Mouse (Mus musculus): Measurements from ENCODE around the gene Gbp8. TPM values are rescaled to one million over a fixed set of nuclear protein-coding genes. Genes with fewer than 3 reads are reported as not detected.
"Not testable (repeated sequence)": the region's sequence is repeated elsewhere in the genome, so short reads cannot be mapped to it uniquely, and the experiment has no call there.

Gbp8 gene
- total RNA-seq (2021): not detected
- long read RNA-seq, experiment 1: 0 reads
- long read RNA-seq, experiment 2, partial matches to known transcripts: 0 of 1 reads
- long read RNA-seq, experiment 2, other reads (novel, unspliced or antisense): 1 of 1 reads

GRCm38 (mm10) chr5:105139409-105140088 is at the start of gene Gbp8, which contains the start of the genes Gbp9 and Gbp4:
TSS of gene Gbp8 (minus strand) at chr5:105139540.
TSS of gene Gbp9 (minus strand) at chr5:105139539.
TSS of gene Gbp4 (minus strand) at chr5:105139586.
- DNase-seq; intact Hi-C loops (cut with DNase I; ENCODE audit: low total_unique reads): not testable (repeated sequence)

GRCm38 (mm10) chr5:105181446-105181845 is 42.1 kb upstream of the Gbp8 start:
- no peak for DNase-seq
- intact Hi-C loops (cut with DNase I; ENCODE audit: low total_unique reads): no loop called here

- intact Hi-C loops (cut with DNase I; ENCODE audit: low total_unique reads): no loop called here
- DNase-seq: no peak
Measured at GRCm38 (mm10) chr5:105156582-105156981, 17.2 kb upstream of the Gbp8 start.

- no peak for DNase-seq
- intact Hi-C loops (cut with DNase I; ENCODE audit: low total_unique reads): no loop called here
Measured at GRCm38 (mm10) chr5:105154049-105154448, 14.7 kb upstream of the Gbp8 start.

- intact Hi-C loops (cut with DNase I; ENCODE audit: low total_unique reads); DNase-seq: not testable (repeated sequence)
Measured at GRCm38 (mm10) chr5:105148062-105148461, 8.7 kb upstream of the Gbp8 start.

- DNase-seq: no peak
Measured at GRCm38 (mm10) chr5:105146447-105146846, 7.1 kb upstream of the Gbp8 start.

GRCm38 (mm10) chr5:105145731-105146130 is 6.4 kb upstream of the Gbp8 start:
- intact Hi-C loops (cut with DNase I; ENCODE audit: low total_unique reads); DNase-seq: not testable (repeated sequence)

More at GRCm38 (mm10) chr5:105146447-105146846, 7.1 kb upstream of the Gbp8 start:
- intact Hi-C loops (cut with DNase I; ENCODE audit: low total_unique reads): no loop called here

- DNase-seq; intact Hi-C loops (cut with DNase I; ENCODE audit: low total_unique reads): not testable (repeated sequence)
Measured at GRCm38 (mm10) chr5:105140089-105140810, 910 bp upstream of the Gbp8 start.

- no peak for DNase-seq
- intact Hi-C loops (cut with DNase I; ENCODE audit: low total_unique reads): no loop called here
Measured at GRCm38 (mm10) chr5:105138906-105139305, 434 bp downstream of the Gbp8 start.

GRCm38 (mm10) chr5:105136706-105137304 is 2.5 kb downstream of the Gbp8 start:
- DNase-seq; intact Hi-C loops (cut with DNase I; ENCODE audit: low total_unique reads): not testable (repeated sequence)

GRCm38 (mm10) chr5:105121731-105122130 is 17.6 kb downstream of the Gbp8 start:
- intact Hi-C loops (cut with DNase I; ENCODE audit: low total_unique reads); DNase-seq: not testable (repeated sequence)

- intact Hi-C loops (cut with DNase I; ENCODE audit: low total_unique reads): no loop called here
Measured at GRCm38 (mm10) chr5:105115740-105116139, 23.6 kb downstream of the Gbp8 start.

GRCm38 (mm10) chr5:105114696-105115095 is 24.6 kb downstream of the Gbp8 start:
- intact Hi-C loops (cut with DNase I; ENCODE audit: low total_unique reads): no loop called here

More at GRCm38 (mm10) chr5:105115740-105116139, 23.6 kb downstream of the Gbp8 start:
- DNase-seq: no peak

GRCm38 (mm10) chr5:105113656-105114055 is 25.7 kb downstream of the Gbp8 start:
- no peak for DNase-seq
- intact Hi-C loops (cut with DNase I; ENCODE audit: low total_unique reads): no loop called here

More at GRCm38 (mm10) chr5:105114696-105115095, 24.6 kb downstream of the Gbp8 start:
- no peak for DNase-seq

- intact Hi-C loops (cut with DNase I; ENCODE audit: low total_unique reads): not testable (repeated sequence)
- DNase-seq: peak; percentile 22
Measured at GRCm38 (mm10) chr5:105110271-105110852, 29.0 kb downstream of the Gbp8 start.

GRCm38 (mm10) chr5:105109775-105110174 is 29.6 kb downstream of the Gbp8 start:
- DNase-seq: peak; percentile 11
- intact Hi-C loops (cut with DNase I; ENCODE audit: low total_unique reads): not testable (repeated sequence)

GRCm38 (mm10) chr5:105105689-105106088 is 33.7 kb downstream of the Gbp8 start:
- intact Hi-C loops (cut with DNase I; ENCODE audit: low total_unique reads); DNase-seq: not testable (repeated sequence)

- DNase-seq: no peak
- intact Hi-C loops (cut with DNase I; ENCODE audit: low total_unique reads): no loop called here
Measured at GRCm38 (mm10) chr5:105081900-105082299, 57.4 kb downstream of the Gbp8 start.

- intact Hi-C loops (cut with DNase I; ENCODE audit: low total_unique reads); DNase-seq: not testable (repeated sequence)
Measured at GRCm38 (mm10) chr5:105068356-105068755, 71.0 kb downstream of the Gbp8 start.
